Mouse (Mus musculus) liver, embryonic 12.5 days (tissue): ENCODE measurements around the gene Txndc8. TPM values are rescaled to one million over a fixed set of nuclear protein-coding genes. Genes with fewer than 3 reads are reported as not detected.

ENCODE experiments used
- ATAC-seq: fragments of 200-750 bp; cut with Nextera tagmentation; 2 replicates; pipeline ENCODE4 v1.8.0; 2017; ENCODE audit warnings: moderate number of reproducible peaks, mild to moderate bottlenecking, moderate library complexity
- H3K27ac ChIP-seq: fragments of 300-500 bp; sonication (generic); 2 replicates; pipeline ENCODE4 v1.5.1; 2016; ENCODE audit warnings: mild to moderate bottlenecking
- H3K27me3 ChIP-seq: fragments of 300-500 bp; sonication (generic); replicated peaks from 2 replicates; pipeline ENCODE4 v1.6.1; 2016; ENCODE audit warnings: mild to moderate bottlenecking, moderate library complexity
- H3K36me3 ChIP-seq: fragments of 300-500 bp; sonication (generic); 2 replicates; pipeline ENCODE4 v1.6.1; 2016; ENCODE audit warnings: mild to moderate bottlenecking, moderate library complexity
- H3K4me1 ChIP-seq: fragments of 300-500 bp; sonication (generic); 2 replicates; pipeline ENCODE4 v1.6.1; 2016
- H3K4me2 ChIP-seq: fragments of 300-500 bp; sonication (generic); 2 replicates; pipeline ENCODE4 v1.6.1; 2016; ENCODE audit warnings: mild to moderate bottlenecking, moderate library complexity
- H3K4me3 ChIP-seq: fragments of 300-500 bp; sonication (generic); 2 replicates; pipeline ENCODE4 v1.5.1; 2016; ENCODE audit warnings: mild to moderate bottlenecking, moderate library complexity
- H3K9ac ChIP-seq: fragments of 300-500 bp; sonication (generic); 2 replicates; pipeline ENCODE4 v1.6.1; 2016; ENCODE audit warnings: mild to moderate bottlenecking, moderate library complexity
- H3K9me3 ChIP-seq: fragments of 300-500 bp; sonication (generic); replicated peaks from 2 replicates; pipeline ENCODE4 v1.6.1; 2016; ENCODE audit warnings: mild to moderate bottlenecking, moderate library complexity
- WGBS: fragments of 180-500 bp; shearing (Covaris S2); methylation state at CpG from one replicate; pipeline ENCODE4 v1.1.7; 2016; ENCODE audit not compliant: insufficient replicate concordance; 5-methylcytosine and 5-hydroxymethylcytosine counted together
- polyA plus RNA-seq: library from polyadenylated mRNA; unstranded; fragments of >200 nt; fragmentation: Nextera tagmentation; extraction: Ambion mirVana; gene quantifications from 2 replicates; pipeline ENCODE4 v1.2.1, GENCODE M21; 2016

Gene Txndc8
- polyA plus RNA-seq, 1 experiment from 2014 or later, result not detected

DNA sequence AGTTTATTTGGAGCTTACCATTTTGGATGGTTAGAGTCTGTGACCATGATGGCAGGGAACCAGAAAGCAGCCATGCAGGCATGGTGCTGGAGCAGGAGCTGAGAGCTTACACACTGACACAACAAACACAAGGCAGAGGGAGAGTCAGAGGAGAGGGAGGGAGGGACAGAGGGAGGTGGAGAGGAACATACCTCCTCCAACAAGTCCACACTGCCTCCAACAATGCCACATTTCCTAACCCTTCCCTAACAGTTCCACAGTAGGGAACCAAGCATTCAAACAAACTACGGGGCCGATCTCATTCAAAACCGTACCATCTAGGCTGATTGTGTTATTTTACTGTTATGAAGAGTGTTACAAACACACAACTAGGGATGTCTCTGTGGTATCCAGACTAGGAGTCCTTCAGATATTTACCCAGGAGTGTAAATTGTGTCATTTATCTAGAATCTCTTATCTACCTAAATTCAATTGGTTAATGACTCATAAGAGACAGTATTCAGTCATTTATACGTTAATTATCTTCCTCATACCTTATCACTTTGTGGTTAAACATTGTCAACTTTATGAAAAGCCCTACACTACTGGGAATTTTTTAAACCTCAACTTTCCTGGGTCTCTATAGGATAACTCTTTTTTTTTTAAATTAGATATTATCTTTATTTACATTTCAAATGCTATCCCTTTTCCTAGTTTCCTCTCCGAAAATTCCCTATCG lies 34.4 kb downstream of the Txndc8 start:
- Histone ChIP-seq H3K36me3 (no peaks in the 10 kb centered on the region), H3K9ac (no peak overlapping the region), H3K27me3 (no peaks in the 10 kb centered on the region), H3K9me3 (no peaks in the 10 kb centered on the region), H3K4me2 (no peak overlapping the region), H3K27ac (no peak overlapping the region), H3K4me1 (no peaks in the 10 kb centered on the region), H3K4me3 (no peak overlapping the region)
- WGBS, result 72% methylated on average over 6 of the region's 6 CpGs
- no peak for ATAC-seq

DNA sequence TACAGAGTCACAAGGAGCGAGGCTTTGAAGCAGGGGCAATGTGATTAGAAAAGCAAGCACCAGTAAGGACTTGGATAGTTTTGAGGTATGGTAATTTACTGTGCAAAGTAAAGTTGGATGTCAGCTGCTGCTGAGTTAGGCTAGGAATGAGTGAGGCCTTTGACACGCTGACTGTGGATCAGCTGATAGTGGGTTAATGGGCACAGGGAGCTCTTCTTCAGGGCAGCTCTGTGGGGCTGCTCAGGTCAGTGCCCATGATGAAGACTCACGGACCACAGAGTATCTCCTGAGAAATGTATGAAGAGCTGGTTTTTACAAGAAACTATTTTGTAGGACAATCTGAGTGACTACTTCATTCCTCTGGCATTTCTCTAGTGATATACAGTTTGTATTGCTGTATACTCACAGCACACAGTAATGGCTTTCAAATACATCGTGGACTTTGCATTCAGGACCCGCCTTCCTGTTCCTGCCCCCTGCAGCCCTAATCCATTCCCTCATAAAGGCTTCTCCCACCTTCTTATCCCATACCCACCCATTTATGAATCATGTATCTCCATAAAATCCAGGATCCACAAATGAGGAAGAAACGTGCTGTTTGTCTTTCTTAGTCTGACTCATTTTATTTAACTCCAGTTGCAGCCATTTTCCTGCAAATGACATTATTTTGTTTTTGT lies 35.2 kb downstream of the Txndc8 start:
- Histone ChIP-seq H3K4me2 (no peak overlapping the region), H3K9me3 (no peaks in the 10 kb centered on the region), H3K4me3 (no peak overlapping the region), H3K9ac (no peak overlapping the region), H3K36me3 (no peaks in the 10 kb centered on the region), H3K27me3 (no peaks in the 10 kb centered on the region), H3K4me1 (no peaks in the 10 kb centered on the region), H3K27ac (no peak overlapping the region)
- no peak for ATAC-seq
- 60% methylated on average over 6 of the region's 6 CpGs for WGBS

DNA sequence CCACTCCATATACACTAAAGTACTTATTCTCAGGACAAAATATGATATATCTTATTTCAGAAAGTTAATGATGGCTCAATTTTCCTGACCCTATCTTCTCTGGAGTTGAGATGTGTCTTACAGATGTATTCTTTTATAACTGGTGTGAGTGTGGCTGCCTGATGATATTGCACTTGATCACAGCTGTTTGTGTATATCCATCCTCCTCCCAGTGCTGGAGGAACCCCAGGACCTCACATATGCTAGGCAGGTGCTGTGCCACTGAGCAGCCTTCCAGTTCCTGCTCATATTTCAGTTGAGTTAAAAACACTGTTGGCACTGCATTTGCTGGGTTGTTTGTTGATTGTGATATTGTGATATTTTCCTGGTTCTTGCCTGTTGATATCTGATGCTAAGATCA lies 38.6 kb downstream of the Txndc8 start:
- no peaks in the 10 kb centered on the region for H3K36me3 ChIP-seq
- no peak overlapping the region for H3K27ac ChIP-seq
- no peak overlapping the region for H3K4me3 ChIP-seq
- no peak overlapping the region for H3K9ac ChIP-seq
- H3K4me2 ChIP-seq, result no peak overlapping the region
- ATAC-seq, result no peak
- H3K9me3 ChIP-seq, result no peaks in the 10 kb centered on the region
- no peaks in the 10 kb centered on the region for H3K4me1 ChIP-seq
- no peaks in the 10 kb centered on the region for H3K27me3 ChIP-seq

DNA sequence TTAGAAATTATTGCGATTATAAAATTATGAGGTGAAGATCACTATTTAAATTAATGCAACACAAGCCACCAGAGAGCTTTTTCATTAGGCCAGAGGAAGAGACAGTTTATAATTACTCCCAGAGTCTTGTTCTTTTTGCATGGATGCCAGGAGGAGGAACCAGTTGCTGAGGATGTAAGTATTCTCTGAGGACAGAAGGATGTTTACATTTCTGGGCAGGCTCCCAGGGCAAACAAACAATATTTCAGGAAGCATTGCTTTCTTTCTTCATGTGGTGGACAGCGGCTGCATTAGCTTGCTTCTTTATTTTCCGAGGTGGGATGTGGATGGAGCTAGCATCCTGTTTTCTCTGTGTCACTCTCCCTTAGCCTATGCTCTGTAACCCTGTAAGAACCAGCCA lies 41.7 kb downstream of the Txndc8 start:
- Histone ChIP-seq H3K27ac (no peak overlapping the region), H3K9ac (no peak overlapping the region), H3K4me1 (no peaks in the 10 kb centered on the region), H3K36me3 (no peaks in the 10 kb centered on the region), H3K4me3 (no peak overlapping the region), H3K27me3 (no peaks in the 10 kb centered on the region), H3K9me3 (no peaks in the 10 kb centered on the region), H3K4me2 (no peak overlapping the region)
- WGBS, result 67% methylated on average over 3 of the region's 3 CpGs
- no peak for ATAC-seq

DNA sequence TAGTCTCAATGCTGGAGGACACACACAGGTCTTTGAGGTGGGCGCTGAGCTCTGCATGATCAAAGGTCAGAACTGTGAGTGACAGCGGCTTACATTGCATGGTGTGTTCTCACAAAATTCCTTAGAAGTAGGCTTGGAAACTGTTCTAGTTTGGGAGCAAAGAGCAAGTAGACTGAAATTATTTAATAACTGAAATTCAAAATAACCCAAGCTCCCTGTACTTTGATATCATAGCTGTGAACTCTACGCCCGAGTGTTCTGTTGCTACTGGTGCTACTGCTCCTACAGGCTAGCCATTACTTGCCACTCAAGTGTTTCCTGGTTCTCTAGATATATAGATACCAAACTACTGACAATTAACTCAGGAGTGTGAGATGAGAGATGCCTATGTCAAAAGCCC lies 43.4 kb downstream of the Txndc8 start:
- Histone ChIP-seq H3K9me3 (no peaks in the 10 kb centered on the region), H3K9ac (no peak overlapping the region), H3K27me3 (no peaks in the 10 kb centered on the region), H3K4me2 (no peak overlapping the region), H3K4me1 (no peaks in the 10 kb centered on the region), H3K4me3 (no peak overlapping the region), H3K27ac (no peak overlapping the region), H3K36me3 (no peaks in the 10 kb centered on the region)
- ATAC-seq, result no peak
- 82% methylated on average over 4 of the region's 4 CpGs for WGBS

DNA sequence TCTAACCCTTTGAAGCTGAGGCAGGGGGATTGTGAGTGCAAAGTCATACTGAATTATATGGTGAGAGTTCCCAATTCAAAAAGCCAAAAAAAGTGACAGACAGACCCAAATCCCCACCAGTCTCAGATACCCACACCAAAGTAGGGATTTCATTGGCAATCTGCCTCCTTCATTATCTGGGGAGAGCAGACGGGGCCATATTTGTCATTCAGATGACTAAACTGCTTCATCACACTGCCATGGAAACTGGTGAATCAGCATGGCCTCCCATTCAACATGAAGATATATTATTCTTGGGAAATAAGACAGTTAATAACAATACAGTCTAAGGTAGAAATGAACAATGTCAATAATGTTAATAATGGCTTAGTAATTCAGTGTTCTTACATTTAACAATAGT lies 44.8 kb downstream of the Txndc8 start:
- no peak for ATAC-seq

DNA sequence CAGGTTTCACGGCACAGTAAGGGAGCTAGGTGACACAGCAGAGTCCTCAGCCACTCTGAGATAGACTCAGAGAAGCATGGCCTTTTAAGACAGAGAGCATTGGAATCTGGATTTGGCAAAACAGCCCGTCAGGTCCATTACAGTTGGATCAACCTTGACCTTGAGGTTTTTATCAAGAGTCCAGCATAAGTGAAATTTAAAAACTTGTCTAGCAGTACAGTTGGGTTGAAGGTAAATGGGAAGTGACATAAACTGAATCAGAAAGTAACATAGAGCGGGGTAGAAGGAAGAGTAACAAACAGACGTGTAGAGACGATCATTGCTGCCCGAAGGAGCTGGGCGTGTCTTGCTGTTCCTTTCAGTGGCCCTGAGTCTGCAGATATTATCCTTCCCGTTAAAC lies 49.9 kb downstream of the Txndc8 start:
- H3K4me2 ChIP-seq, result no peak overlapping the region
- peaks cover 5% of the 10 kb centered on the region; the same call in 1 of the 2 replicates for H3K36me3 ChIP-seq
- H3K9me3 ChIP-seq, result no peaks in the 10 kb centered on the region
- no peaks in the 10 kb centered on the region for H3K27me3 ChIP-seq
- H3K4me1 ChIP-seq, result peaks cover 33% of the 10 kb centered on the region
- H3K27ac ChIP-seq, result no peak overlapping the region
- 63% methylated on average over 8 of the region's 8 CpGs for WGBS
- no peak overlapping the region for H3K9ac ChIP-seq
- ATAC-seq, result no peak
- H3K4me3 ChIP-seq, result no peak overlapping the region

More for the DNA sequence above, 44.8 kb downstream of the Txndc8 start:
- WGBS, result 39% methylated on average over 1 of the region's 1 CpGs
- Histone ChIP-seq H3K36me3 (no peaks in the 10 kb centered on the region), H3K9ac (no peak overlapping the region), H3K4me2 (no peak overlapping the region), H3K4me1 (0 out of 2 replicates have a peak, but pooled peaks cover under 1% of the 10 kb centered on the region), H3K4me3 (no peak overlapping the region), H3K27ac (no peak overlapping the region), H3K27me3 (no peaks in the 10 kb centered on the region), H3K9me3 (no peaks in the 10 kb centered on the region)

DNA sequence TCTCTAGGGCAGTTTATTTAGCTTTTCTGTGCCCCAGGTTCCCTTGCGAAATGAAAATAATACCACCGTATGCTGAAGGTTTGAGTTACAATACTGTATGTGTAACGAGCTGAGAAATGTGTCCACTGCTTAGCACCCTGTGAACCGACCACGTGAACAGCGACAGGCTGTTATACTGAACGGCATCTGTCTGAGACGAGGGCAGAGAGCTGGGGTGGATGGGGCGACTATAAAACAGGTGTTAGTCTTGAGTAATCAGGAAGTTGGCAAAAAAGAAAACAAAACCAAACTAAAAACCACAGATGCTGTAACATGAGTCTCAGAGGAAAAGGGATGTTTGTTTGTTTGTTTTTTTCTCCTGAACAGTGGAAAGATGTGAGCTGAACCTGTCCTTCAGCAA lies 50.8 kb downstream of the Txndc8 start:
- Histone ChIP-seq H3K4me3 (no peak overlapping the region), H3K9ac (no peak overlapping the region), H3K27ac (no peak overlapping the region), H3K36me3 (peaks cover 14% of the 10 kb centered on the region), H3K4me2 (peak overlapping the region; percentile 87; the same call in 1 of the 2 replicates), H3K4me1 (peaks cover 42% of the 10 kb centered on the region), H3K9me3 (no peaks in the 10 kb centered on the region), H3K27me3 (no peaks in the 10 kb centered on the region)
- ATAC-seq, result no peak
- WGBS, result 77% methylated on average over 9 of the region's 9 CpGs

DNA sequence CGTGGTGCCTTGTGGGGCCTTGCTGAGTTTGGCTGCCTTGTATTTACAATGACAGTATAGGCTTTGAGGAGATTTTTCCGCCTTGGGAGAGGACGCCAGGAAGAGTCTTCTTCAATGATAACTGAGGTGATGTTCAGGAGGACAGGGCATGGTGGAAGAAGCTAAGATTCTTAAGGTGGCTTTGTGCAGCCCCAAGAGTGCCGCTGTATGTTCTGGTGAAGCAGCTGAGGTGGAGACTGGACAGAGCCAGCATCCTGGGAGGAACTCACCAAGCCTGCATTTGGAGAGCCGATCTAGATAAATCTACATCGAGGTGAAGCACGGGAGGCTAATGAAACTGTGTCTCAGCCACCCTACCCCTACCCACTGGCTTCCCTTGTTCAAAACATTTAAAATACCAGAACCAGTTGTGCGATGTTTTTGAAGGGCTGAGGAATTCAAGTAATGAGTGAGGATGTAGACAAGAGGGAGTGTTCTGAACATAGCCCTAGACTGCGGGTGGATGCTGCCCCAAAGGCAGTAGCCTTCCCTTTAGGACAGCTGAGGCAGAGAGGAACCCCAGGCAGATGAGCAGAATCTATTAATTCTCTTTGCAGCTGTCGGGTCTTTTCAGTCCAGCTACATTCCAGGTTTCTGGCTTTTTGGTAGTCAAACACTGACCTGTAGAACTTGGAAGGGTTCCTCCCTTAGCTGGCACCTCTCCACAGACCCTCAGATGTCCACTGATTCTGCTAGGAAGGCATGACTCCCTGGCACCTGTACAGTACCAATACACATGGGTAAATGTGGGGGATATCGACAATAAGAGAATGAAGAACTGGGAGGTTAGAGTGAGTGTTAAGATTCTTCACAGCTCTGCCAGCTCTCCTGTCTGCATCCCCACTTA lies 51.5 kb downstream of the Txndc8 start:
- Histone ChIP-seq H3K4me3 (peak overlapping the region; percentile 79), H3K9me3 (no peaks in the 10 kb centered on the region), H3K9ac (peak overlapping the region; percentile 73), H3K4me2 (peak overlapping the region; percentile 87), H3K27ac (peak overlapping the region; percentile 98), H3K4me1 (peaks cover 45% of the 10 kb centered on the region), H3K36me3 (peaks cover 16% of the 10 kb centered on the region), H3K27me3 (no peaks in the 10 kb centered on the region)
- WGBS, result 44% methylated on average over 11 of the region's 11 CpGs
- ATAC-seq, result no peak

DNA sequence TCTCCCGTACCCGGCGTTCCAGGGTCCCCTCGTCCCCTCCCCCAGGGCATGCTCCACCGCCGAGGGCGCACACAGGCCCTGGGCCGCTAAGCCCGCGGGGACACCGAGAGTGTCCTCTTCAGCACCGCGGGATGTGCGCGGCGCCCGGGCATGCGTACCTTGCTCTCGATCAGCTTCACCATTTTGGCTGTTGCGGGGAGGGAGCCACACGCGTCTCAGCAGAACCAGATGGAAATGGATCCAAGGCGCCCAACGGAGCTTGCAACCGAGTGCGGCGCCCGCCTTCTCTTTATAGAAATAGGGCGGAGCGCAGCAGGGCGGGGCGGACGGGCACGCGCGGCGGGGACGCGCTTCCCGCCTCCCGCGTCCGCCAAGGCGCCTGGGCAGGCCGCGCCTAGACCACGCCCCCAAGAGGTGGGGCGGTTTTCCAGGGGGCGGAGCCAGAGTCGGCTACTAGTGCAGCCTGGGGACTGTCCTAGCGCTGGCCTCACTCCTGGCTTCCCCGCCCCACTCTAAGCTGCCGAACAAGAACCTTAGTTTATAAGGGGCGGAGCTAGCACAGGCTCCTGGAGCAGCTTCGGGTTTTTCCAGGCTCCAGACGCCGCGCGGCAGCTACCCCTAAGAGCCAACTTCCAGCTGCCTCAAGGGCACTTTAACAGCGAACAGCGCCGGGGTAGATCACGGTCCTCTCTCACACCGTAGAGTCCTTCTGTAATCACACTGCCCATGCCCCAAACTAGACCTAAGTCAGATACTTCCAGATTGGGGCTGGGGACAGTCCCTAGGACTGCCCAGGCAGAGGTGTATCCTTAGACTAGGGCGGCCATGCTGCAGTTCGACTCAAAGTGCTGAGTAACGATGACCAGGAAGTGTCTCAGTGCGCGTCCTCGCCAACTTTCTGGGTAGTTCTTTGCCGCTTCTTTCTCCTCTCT lies 52.6 kb downstream of the Txndc8 start, which contains the start of gene Txn1:
Gene Txn1, minus strand, starts transcription at position 383 of the 932 bp plus-strand sequence.
- Histone ChIP-seq H3K27me3 (no peaks in the 10 kb centered on the region), H3K27ac (peak within 1 kb of the TSS; percentile 98), H3K4me3 (peak within 1 kb of the TSS; percentile 79), H3K36me3 (peaks cover 28% of the 10 kb centered on the region), H3K4me1 (peaks cover 53% of the 10 kb centered on the region), H3K4me2 (peak within 1 kb of the TSS; percentile 87), H3K9me3 (peaks cover 1% of the 10 kb centered on the region; the same call in 1 of the 2 replicates), H3K9ac (peak within 1 kb of the TSS; percentile 85)
- ATAC-seq, result peak; percentile 95
- WGBS, result under 1% methylated on average over 71 of the region's 71 CpGs

DNA sequence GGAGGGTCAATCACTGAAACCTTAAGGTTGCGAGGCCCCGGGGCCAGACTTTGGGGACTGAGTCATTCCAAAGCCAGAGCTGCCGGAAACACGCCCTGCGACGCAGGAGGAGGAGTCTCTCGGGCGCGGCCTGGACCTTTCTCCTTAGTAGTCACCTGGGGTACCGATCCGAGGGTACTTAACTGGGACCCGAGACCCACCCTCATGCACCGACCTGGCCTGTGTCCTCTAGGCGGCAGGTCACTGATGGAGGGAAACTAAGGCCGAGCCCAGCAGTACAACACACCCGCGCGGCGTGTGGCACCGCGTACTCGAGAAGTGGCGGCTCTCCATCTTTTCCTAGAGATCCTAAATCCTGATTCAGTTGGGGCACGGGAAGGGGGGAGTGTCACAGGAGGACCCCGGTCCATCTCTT lies 53.4 kb downstream of the Txndc8 start:
- Histone ChIP-seq H3K4me1 (peaks cover 55% of the 10 kb centered on the region), H3K9me3 (peaks cover 4% of the 10 kb centered on the region; the same call in 1 of the 2 replicates), H3K36me3 (peaks cover 35% of the 10 kb centered on the region), H3K27ac (peak overlapping the region; percentile 98), H3K4me3 (peak overlapping the region; percentile 79), H3K27me3 (no peaks in the 10 kb centered on the region), H3K4me2 (peak overlapping the region; percentile 87), H3K9ac (peak overlapping the region; percentile 85)
- under 1% methylated on average over 23 of the region's 25 CpGs for WGBS
- peak; percentile 27 for ATAC-seq
